Mouse (Mus musculus): ENCODE data around the gene Ripor3.

DNA sequence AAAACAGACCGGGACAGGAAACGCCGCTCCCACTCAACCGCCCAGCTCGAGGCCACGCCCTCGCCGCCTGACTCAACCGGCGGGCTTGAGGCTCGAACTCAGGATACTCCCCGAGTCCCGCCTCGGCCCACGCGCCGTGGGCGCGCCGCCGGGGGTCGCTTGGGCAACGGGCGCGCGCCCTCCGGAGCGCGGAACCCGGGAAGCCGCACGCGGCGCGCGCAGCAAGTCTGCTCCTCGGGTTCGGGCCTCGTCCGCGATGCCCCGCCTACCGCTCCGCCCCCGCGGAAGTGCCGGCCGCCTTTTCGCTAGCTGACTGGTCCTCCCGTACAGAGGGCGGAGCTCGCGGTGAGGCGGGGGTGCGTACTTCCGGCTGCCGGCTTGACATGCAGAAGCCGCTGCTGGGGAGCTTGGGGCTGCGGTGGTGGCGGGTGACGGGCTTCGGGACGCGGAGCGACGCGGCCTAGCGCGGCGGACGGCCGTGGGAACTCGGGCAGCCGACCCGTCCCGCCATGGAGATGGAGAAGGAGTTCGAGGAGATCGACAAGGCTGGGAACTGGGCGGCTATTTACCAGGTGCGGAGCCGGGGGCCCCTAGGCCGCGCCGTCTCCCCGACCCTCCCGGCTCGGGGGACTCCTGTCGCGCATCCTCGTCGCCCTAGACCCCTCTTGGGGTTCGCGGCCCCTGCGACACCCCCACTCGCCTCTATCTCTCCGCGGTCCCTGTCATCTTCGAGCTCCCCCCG, 78.3 kb downstream of the Ripor3 start, which contains the start of gene Ptpn1:
- TF ChIP-seq POLR2A (IDR thresholded peaks at IDR 0.05; ENCODE audit: low read depth, low read length), result peak; percentile 92
- TF ChIP-seq CTCF (IDR thresholded peaks at IDR 0.05; ENCODE audit: borderline replicate concordance, insufficient read depth, low read length), result no peak
